Mouse (Mus musculus) lung, adult 10 weeks (tissue): ENCODE data around the gene Hsbp1. TPM values are rescaled to one million over a fixed set of nuclear protein-coding genes. Genes with fewer than 3 reads are reported as not detected.

Source experiments
- polyA plus RNA-seq: library from polyadenylated mRNA; stranded (reverse); fragments of 350-450 nt; fragmentation: Illumina TruSeq; extraction: RNeasy Lipid Tissue Mini Kit (QIAGEN cat#74804); gene quantifications from one replicate; pipeline ENCODE4 v1.2.3, GENCODE M21; 2014; ENCODE audit warnings: low read depth, low replicate concordance; ENCODE audit not compliant: insufficient read depth

Hsbp1 gene
- polyA plus RNA-seq: 162 TPM

GRCm38 (mm10) chr8:119344190-119344856 lies at the start of gene Hsbp1:
TSS of gene Hsbp1 (plus strand) at chr8:119344488.

GRCm38 (mm10) chr8:119394524-119395026 lies 50.3 kb downstream of the Hsbp1 start, which contains the start of gene Mlycd:
TSS of gene Mlycd (plus strand) at chr8:119394878.

Other genes starting within 250 kb of the Hsbp1 start
- gene Mlycd, start 50.4 kb downstream of the Hsbp1 start, polyA plus RNA-seq: 23.2 TPM
- gene Osgin1, start 89.6 kb downstream of the Hsbp1 start, polyA plus RNA-seq: 9.3 TPM
- 0.50 TPM for gene Necab2, start 102.2 kb downstream of the Hsbp1 start, polyA plus RNA-seq
- gene Slc38a8, start 157.2 kb downstream of the Hsbp1 start, polyA plus RNA-seq: not detected
- gene Mbtps1, start 214.2 kb downstream of the Hsbp1 start, polyA plus RNA-seq: 36.6 TPM
- gene Hsdl1, start 230.7 kb downstream of the Hsbp1 start, polyA plus RNA-seq: 14.3 TPM
- 2.6 TPM for gene Dnaaf1, start 230.7 kb downstream of the Hsbp1 start, polyA plus RNA-seq